Mouse (Mus musculus): ENCODE data around the gene Negr1.

Gene Negr1

GRCm38 (mm10) chr3:157224920-157225319, 663.3 kb downstream of the Negr1 start:
- no peak for DNase-seq (ENCODE audit: low spot score)

GRCm38 (mm10) chr3:157232723-157233122, 671.1 kb downstream of the Negr1 start:
- DNase-seq (ENCODE audit: low spot score), result peak; percentile 76

- DNase-seq (ENCODE audit: low spot score), result peak; percentile 76
Measured at GRCm38 (mm10) chr3:157240240-157240639, 678.6 kb downstream of the Negr1 start.

GRCm38 (mm10) chr3:157255446-157255845, 693.9 kb downstream of the Negr1 start:
- DNase-seq (ENCODE audit: low spot score), result no peak

GRCm38 (mm10) chr3:157255863-157256262, 694.3 kb downstream of the Negr1 start:
- DNase-seq (ENCODE audit: low spot score), result no peak

GRCm38 (mm10) chr3:157268742-157269141, 707.1 kb downstream of the Negr1 start:
- no peak for DNase-seq (ENCODE audit: low spot score)

GRCm38 (mm10) chr3:157272379-157272778, 710.8 kb downstream of the Negr1 start:
- no peak for DNase-seq (ENCODE audit: low spot score)

GRCm38 (mm10) chr3:157274143-157274542, 712.5 kb downstream of the Negr1 start:
- no peak for DNase-seq (ENCODE audit: low spot score)

GRCm38 (mm10) chr3:157279717-157280116, 718.1 kb downstream of the Negr1 start:
- DNase-seq (ENCODE audit: low spot score), result no peak

- DNase-seq (ENCODE audit: low spot score), result no peak
Measured at GRCm38 (mm10) chr3:157281259-157281658, 719.7 kb downstream of the Negr1 start.

GRCm38 (mm10) chr3:157291286-157291685, 729.7 kb downstream of the Negr1 start:
- no peak for DNase-seq (ENCODE audit: low spot score)

- DNase-seq (ENCODE audit: low spot score), result no peak
Measured at GRCm38 (mm10) chr3:157297216-157297615, 735.6 kb downstream of the Negr1 start.

GRCm38 (mm10) chr3:157303430-157304116, 742.0 kb downstream of the Negr1 start:
- no peak for DNase-seq (ENCODE audit: low spot score)

GRCm38 (mm10) chr3:157321081-157321573, 759.5 kb downstream of the Negr1 start:
- DNase-seq (ENCODE audit: low spot score), result peak; percentile 89

- peak; percentile 9 for DNase-seq (ENCODE audit: low spot score)
Measured at GRCm38 (mm10) chr3:157321834-157322233, 760.2 kb downstream of the Negr1 start.

- DNase-seq (ENCODE audit: low spot score), result no peak
Measured at GRCm38 (mm10) chr3:157334169-157334568, 772.6 kb downstream of the Negr1 start.

- DNase-seq (ENCODE audit: low spot score), result no peak
Measured at GRCm38 (mm10) chr3:157349480-157349879, 787.9 kb downstream of the Negr1 start.

- no peak for DNase-seq (ENCODE audit: low spot score)
Measured at GRCm38 (mm10) chr3:157358905-157359304, 797.3 kb downstream of the Negr1 start.

GRCm38 (mm10) chr3:157359840-157360239, 798.2 kb downstream of the Negr1 start:
- no peak for DNase-seq (ENCODE audit: low spot score)
